Mouse (Mus musculus): ENCODE measurements around the gene D16Ertd472e. TPM values are rescaled to one million over a fixed set of nuclear protein-coding genes. Genes with fewer than 3 reads are reported as not detected.

D16Ertd472e gene
- 8.4 and 13.4 TPM in 2 replicates for total RNA-seq (2014; rRNA removed; ENCODE audit: low replicate concordance)
- polyA plus RNA-seq (2015; fragmentation: Nextera tagmentation; extraction: Ambion mirVana) = 4.5 and 5.1 TPM in 2 replicates

- ATAC-seq (ENCODE audit: insufficient read depth, low read depth) (peak; percentile 98), DNase-seq (ENCODE audit: low spot score) (peak; percentile 72)
- peak within 1 kb of the TSS; percentile 71 for H3K4me2 ChIP-seq (ENCODE audit: low read depth, low read length)
- peak within 1 kb of the TSS; percentile 83 for H3K27ac ChIP-seq (ENCODE audit: low read depth)
- H3K4me3 ChIP-seq (ENCODE audit: low read depth, low read length) = peak within 1 kb of the TSS; percentile 66
- no peaks in the 10 kb centered on the region for H3K36me3 ChIP-seq (replicated peaks; ENCODE audit: control insufficient read depth, insufficient read depth, low read length)
- H3K4me1 ChIP-seq (ENCODE audit: control insufficient read depth, insufficient read depth) = no peaks in the 10 kb centered on the region; the same call in 1 of the 2 replicates
- TF ChIP-seq EP300 (IDR thresholded peaks at IDR 0.05; ENCODE audit: low read depth) (no peak; the same call in 1 of the 2 replicates), CTCF (IDR thresholded peaks at IDR 0.05; ENCODE audit: low read depth) (no peak)
- peak within 1 kb of the TSS; percentile 62 for H3K9ac ChIP-seq (replicated peaks; ENCODE audit: low read depth, low read length)
- no peaks in the 10 kb centered on the region for H3K9me3 ChIP-seq (replicated peaks; ENCODE audit: control insufficient read depth, low read length)
- under 1% methylated on average over 56 of the region's 70 CpGs for WGBS
- H3K27me3 ChIP-seq (ENCODE audit: control insufficient read depth, insufficient read depth, low read length) = no peaks in the 10 kb centered on the region
These were observed at the start of gene D16Ertd472e for GRCm38 (mm10) chr16:78576478-78577084. Gene D16Ertd472e, minus strand, starts transcription at chr16:78576708.

DNA sequence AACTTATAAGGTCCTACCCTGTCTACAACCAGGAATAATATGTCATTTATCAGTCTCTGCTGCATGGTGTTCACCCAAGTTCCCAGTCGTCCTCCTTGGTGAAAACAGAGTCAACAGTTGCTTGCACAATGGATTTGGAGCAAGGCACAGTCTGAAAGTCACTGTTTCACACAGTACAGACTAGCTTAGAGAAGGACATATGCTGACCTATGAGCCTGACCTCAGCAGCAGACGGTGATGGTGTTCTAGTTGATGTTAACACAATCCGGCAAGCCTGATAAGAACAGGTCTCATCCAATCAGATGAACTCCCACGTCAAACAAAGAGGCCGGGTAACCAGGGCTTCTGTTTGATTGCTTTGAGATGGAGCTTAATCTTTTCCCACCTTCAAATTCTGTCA lies 46.2 kb upstream of the D16Ertd472e start:
- Histone ChIP-seq H3K4me3 (ENCODE audit: low read depth, low read length) (no peak overlapping the region), H3K4me2 (ENCODE audit: low read depth, low read length) (no peak overlapping the region), H3K27ac (ENCODE audit: low read depth) (no peak overlapping the region), H3K9me3 (replicated peaks; ENCODE audit: control insufficient read depth, low read length) (no peaks in the 10 kb centered on the region), H3K9ac (replicated peaks; ENCODE audit: low read depth, low read length) (no peak overlapping the region), H3K36me3 (replicated peaks; ENCODE audit: control insufficient read depth, insufficient read depth, low read length) (no peaks in the 10 kb centered on the region), H3K27me3 (ENCODE audit: control insufficient read depth, insufficient read depth, low read length) (no peaks in the 10 kb centered on the region), H3K4me1 (ENCODE audit: control insufficient read depth, insufficient read depth) (0 out of 2 replicates have a peak, but pooled peaks cover 3% of the 10 kb centered on the region)
- 36% methylated on average over 5 of the region's 5 CpGs for WGBS
- no peak for ATAC-seq (ENCODE audit: insufficient read depth, low read depth)
- no peak for DNase-seq (ENCODE audit: low spot score)
- TF ChIP-seq CTCF (IDR thresholded peaks at IDR 0.05; ENCODE audit: low read depth) (no peak), EP300 (IDR thresholded peaks at IDR 0.05; ENCODE audit: low read depth) (no peak)

DNA sequence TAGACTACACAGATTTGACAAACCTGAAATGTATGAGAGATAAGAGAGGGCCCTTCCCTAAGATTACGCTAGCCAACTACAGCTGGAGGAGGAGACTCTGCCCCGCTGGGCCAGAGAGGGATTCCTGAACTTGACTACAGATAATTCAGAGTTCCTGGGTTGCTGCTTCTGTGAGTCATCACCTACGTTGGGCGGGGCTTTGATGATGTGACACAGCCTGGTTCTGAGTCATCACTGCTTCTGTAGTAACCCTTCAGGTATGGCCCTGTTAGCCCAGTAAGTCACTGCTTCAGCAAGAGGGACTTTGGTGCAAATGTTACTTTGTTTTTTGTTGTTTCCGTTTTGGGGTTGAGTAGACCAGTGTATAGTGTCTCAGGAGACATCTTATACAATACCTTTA lies 42.9 kb upstream of the D16Ertd472e start:
- TF ChIP-seq EP300 (IDR thresholded peaks at IDR 0.05; ENCODE audit: low read depth) (no peak), CTCF (IDR thresholded peaks at IDR 0.05; ENCODE audit: low read depth) (no peak)
- no peaks in the 10 kb centered on the region for H3K27me3 ChIP-seq (ENCODE audit: control insufficient read depth, insufficient read depth, low read length)
- H3K9me3 ChIP-seq (replicated peaks; ENCODE audit: control insufficient read depth, low read length) = no peaks in the 10 kb centered on the region
- H3K27ac ChIP-seq (ENCODE audit: low read depth) = no peak overlapping the region
- no peaks in the 10 kb centered on the region for H3K36me3 ChIP-seq (replicated peaks; ENCODE audit: control insufficient read depth, insufficient read depth, low read length)
- H3K4me2 ChIP-seq (ENCODE audit: low read depth, low read length) = no peak overlapping the region
- ATAC-seq (ENCODE audit: insufficient read depth, low read depth) (0 out of 2 replicates have a peak, but pooled peaks have one; percentile 30), DNase-seq (ENCODE audit: low spot score) (no peak)
- H3K9ac ChIP-seq (replicated peaks; ENCODE audit: low read depth, low read length) = no peak overlapping the region
- H3K4me3 ChIP-seq (ENCODE audit: low read depth, low read length) = no peak overlapping the region
- H3K4me1 ChIP-seq (ENCODE audit: control insufficient read depth, insufficient read depth) = 0 out of 2 replicates have a peak, but pooled peaks cover 3% of the 10 kb centered on the region
- 43% methylated on average over 5 of the region's 5 CpGs for WGBS

GRCm38 (mm10) chr16:78617757-78618532 lies 41.4 kb upstream of the D16Ertd472e start:
- H3K9me3 ChIP-seq (replicated peaks; ENCODE audit: control insufficient read depth, low read length) = no peaks in the 10 kb centered on the region
- TF ChIP-seq EP300 (IDR thresholded peaks at IDR 0.05; ENCODE audit: low read depth) (no peak), CTCF (IDR thresholded peaks at IDR 0.05; ENCODE audit: low read depth) (no peak)
- no peak overlapping the region for H3K27ac ChIP-seq (ENCODE audit: low read depth)
- 0 out of 2 replicates have a peak, but pooled peaks cover 3% of the 10 kb centered on the region for H3K4me1 ChIP-seq (ENCODE audit: control insufficient read depth, insufficient read depth)
- H3K9ac ChIP-seq (replicated peaks; ENCODE audit: low read depth, low read length) = no peak overlapping the region
- WGBS = 89% methylated on average over 11 of the region's 11 CpGs
- H3K4me2 ChIP-seq (ENCODE audit: low read depth, low read length) = no peak overlapping the region
- H3K36me3 ChIP-seq (replicated peaks; ENCODE audit: control insufficient read depth, insufficient read depth, low read length) = no peaks in the 10 kb centered on the region
- H3K27me3 ChIP-seq (ENCODE audit: control insufficient read depth, insufficient read depth, low read length) = no peaks in the 10 kb centered on the region
- H3K4me3 ChIP-seq (ENCODE audit: low read depth, low read length) = no peak overlapping the region
- ATAC-seq (ENCODE audit: insufficient read depth, low read depth) (no peak), DNase-seq (ENCODE audit: low spot score) (no peak)

GRCm38 (mm10) chr16:78606202-78606601 lies 29.7 kb upstream of the D16Ertd472e start:
- Histone ChIP-seq H3K9ac (replicated peaks; ENCODE audit: low read depth, low read length) (no peak overlapping the region), H3K36me3 (replicated peaks; ENCODE audit: control insufficient read depth, insufficient read depth, low read length) (no peaks in the 10 kb centered on the region), H3K27ac (ENCODE audit: low read depth) (no peak overlapping the region), H3K4me2 (ENCODE audit: low read depth, low read length) (no peak overlapping the region), H3K4me3 (ENCODE audit: low read depth, low read length) (no peak overlapping the region), H3K9me3 (replicated peaks; ENCODE audit: control insufficient read depth, low read length) (peaks cover 10% of the 10 kb centered on the region; the same call in 1 of the 2 replicates), H3K27me3 (ENCODE audit: control insufficient read depth, insufficient read depth, low read length) (no peaks in the 10 kb centered on the region), H3K4me1 (ENCODE audit: control insufficient read depth, insufficient read depth) (no peaks in the 10 kb centered on the region)
- TF ChIP-seq CTCF (IDR thresholded peaks at IDR 0.05; ENCODE audit: low read depth) (no peak), EP300 (IDR thresholded peaks at IDR 0.05; ENCODE audit: low read depth) (no peak)
- DNase-seq (ENCODE audit: low spot score) (no peak), ATAC-seq (ENCODE audit: insufficient read depth, low read depth) (no peak)
- WGBS = 49% methylated on average over 4 of the region's 4 CpGs
